Mouse (Mus musculus) spleen, adult 2 months (tissue): ENCODE measurements around the gene Slc25a5. TPM values are rescaled to one million over a fixed set of nuclear protein-coding genes. Genes with fewer than 3 reads are reported as not detected.
A peak's percentile ranks its signal among the peaks of the same experiment; 100 is the strongest.
"Not testable (repeated sequence)": the region's sequence is repeated elsewhere in the genome, so short reads cannot be mapped to it uniquely, and the experiment has no call there.

Experiments used
- DNase-seq, 2 experiments: peaks; one replicate each; pipeline versions ENCODE4 v3.0.0 to v3.0.0-alpha.2; 2012 to 2021; ENCODE audit warnings: low spot score in 2 of 2, low read depth in 1 of 2
- H3K27ac ChIP-seq: fragments of 200-500 bp; 2 replicates; pipeline ENCODE4 v1.5.1; 2012; ENCODE audit warnings: low read length, inconsistent platforms; ENCODE audit not compliant: insufficient read depth
- H3K27me3 ChIP-seq: fragments of 200-500 bp; 2 replicates; pipeline ENCODE4 v1.6.1; 2012; ENCODE audit warnings: mild to moderate bottlenecking, moderate library complexity, low read length, inconsistent platforms; ENCODE audit not compliant: control insufficient read depth, insufficient read depth
- H3K36me3 ChIP-seq: fragments of 200-500 bp; 2 replicates; pipeline ENCODE4 v1.6.1; 2012; ENCODE audit warnings: mild to moderate bottlenecking, low read length, inconsistent platforms; ENCODE audit not compliant: control insufficient read depth, insufficient read depth
- H3K4me1 ChIP-seq: fragments of 200-500 bp; 2 replicates; pipeline ENCODE4 v1.6.1; 2011; ENCODE audit warnings: inconsistent platforms; ENCODE audit not compliant: control insufficient read depth, insufficient read depth, insufficient read length
- H3K4me3 ChIP-seq: fragments of 200-500 bp; 2 replicates; pipeline ENCODE4 v1.5.1; 2011; ENCODE audit warnings: mild to moderate bottlenecking, inconsistent platforms; ENCODE audit not compliant: insufficient read depth, insufficient read length; ENCODE audit errors: extremely low read depth
- CTCF ChIP-seq: fragments of 200-500 bp; IDR thresholded peaks from 2 replicates; pipeline ENCODE4 v1.5.1; 2011; ENCODE audit warnings: mild to moderate bottlenecking, inconsistent platforms; ENCODE audit not compliant: insufficient read depth, insufficient read length, insufficient replicate concordance; ENCODE audit errors: extremely low read depth
- POLR2A ChIP-seq: fragments of 200-500 bp; IDR thresholded peaks from 2 replicates; pipeline ENCODE4 v1.6.1; 2011; ENCODE audit warnings: low read depth, low read length, inconsistent platforms
- WGBS: fragments of 180-500 bp; shearing (Covaris S2); methylation state at CpG from one replicate; pipeline ENCODE4 v1.1.7; 2018; 5-methylcytosine and 5-hydroxymethylcytosine counted together
- polyA plus RNA-seq: library from polyadenylated mRNA; depleted of rRNA; stranded (reverse); fragments of >200 nt; gene quantifications from 2 replicates; pipeline ENCODE4 v1.2.3, GENCODE M21; 2012

Slc25a5 gene
- polyA plus RNA-seq, 1 experiment, result 263 TPM

GRCm38 (mm10) chrX:36772591-36772990 lies 22.9 kb upstream of the Slc25a5 start:
- DNase-seq, result no peak
- Histone ChIP-seq H3K27ac (no peak overlapping the region), H3K4me3 (no peak overlapping the region), H3K36me3 (no peaks in the 10 kb centered on the region), H3K27me3 (no peaks in the 10 kb centered on the region), H3K4me1 (no peaks in the 10 kb centered on the region)
- 82% methylated on average over 6 of the region's 6 CpGs for WGBS
- TF ChIP-seq POLR2A, result no peak
- TF ChIP-seq CTCF, result no peak

GRCm38 (mm10) chrX:36775520-36775919 lies 19.9 kb upstream of the Slc25a5 start:
- no peak for TF ChIP-seq POLR2A
- TF ChIP-seq CTCF, result no peak
- H3K27ac ChIP-seq, result no peak overlapping the region
- no peak overlapping the region for H3K4me3 ChIP-seq
- H3K27me3 ChIP-seq, result no peaks in the 10 kb centered on the region
- no peaks in the 10 kb centered on the region for H3K36me3 ChIP-seq
- 88% methylated on average over 5 of the region's 5 CpGs for WGBS
- no peak for DNase-seq
- H3K4me1 ChIP-seq, result no peaks in the 10 kb centered on the region

- Histone ChIP-seq H3K4me3 (no peak overlapping the region), H3K36me3 (no peaks in the 10 kb centered on the region), H3K27ac (no peak overlapping the region), H3K27me3 (no peaks in the 10 kb centered on the region), H3K4me1 (no peaks in the 10 kb centered on the region)
- DNase-seq, result no peak
- 86% methylated on average over 4 of the region's 4 CpGs for WGBS
- no peak for TF ChIP-seq CTCF
- no peak for TF ChIP-seq POLR2A
Observed at GRCm38 (mm10) chrX:36777694-36778093, 17.8 kb upstream of the Slc25a5 start.

GRCm38 (mm10) chrX:36789360-36789759 lies 6.1 kb upstream of the Slc25a5 start:
- no peak for DNase-seq
- H3K27ac ChIP-seq, result no peak overlapping the region
- no peaks in the 10 kb centered on the region for H3K27me3 ChIP-seq
- H3K4me3 ChIP-seq, result no peak overlapping the region
- no peaks in the 10 kb centered on the region for H3K36me3 ChIP-seq
- no peaks in the 10 kb centered on the region for H3K4me1 ChIP-seq
- no peak for TF ChIP-seq CTCF
- TF ChIP-seq POLR2A, result no peak
- WGBS, result 84% methylated on average over 4 of the region's 4 CpGs

- no peak overlapping the region for H3K4me3 ChIP-seq
- TF ChIP-seq CTCF (no peak), POLR2A (no peak)
- DNase-seq, result no peak
- 93% methylated on average over 5 of the region's 5 CpGs for WGBS
- H3K4me1 ChIP-seq, result no peaks in the 10 kb centered on the region
- H3K27me3 ChIP-seq, result no peaks in the 10 kb centered on the region
- H3K36me3 ChIP-seq, result peaks cover 2% of the 10 kb centered on the region
- no peak overlapping the region for H3K27ac ChIP-seq
Observed at GRCm38 (mm10) chrX:36794571-36794970, 880 bp upstream of the Slc25a5 start.

GRCm38 (mm10) chrX:36796163-36796581 lies 721 bp downstream of the Slc25a5 start:
- no peak; the same call in 1 of the 2 replicates for TF ChIP-seq POLR2A
- peak; percentile 76 for TF ChIP-seq CTCF
- 34% methylated on average over 40 of the region's 41 CpGs for WGBS
- no peaks in the 10 kb centered on the region for H3K4me1 ChIP-seq
- peak overlapping the region; percentile 92 for H3K4me3 ChIP-seq
- H3K27me3 ChIP-seq, result no peaks in the 10 kb centered on the region
- peak; percentile 57 to 72 for DNase-seq
- H3K36me3 ChIP-seq, result peaks cover 2% of the 10 kb centered on the region
- H3K27ac ChIP-seq, result peak overlapping the region; percentile 97

GRCm38 (mm10) chrX:36796734-36797133 lies 1.3 kb downstream of the Slc25a5 start:
- WGBS, result 57% methylated on average over 8 of the region's 8 CpGs
- not testable (repeated sequence) for H3K27ac ChIP-seq, H3K4me1 ChIP-seq, DNase-seq, H3K36me3 ChIP-seq, H3K27me3 ChIP-seq
- peak overlapping the region; percentile 92; the same call in 1 of the 2 replicates for H3K4me3 ChIP-seq
